Mouse (Mus musculus) liver (tissue): ENCODE results near the gene Jsrp1.

Experiments
- DNase-seq: peaks from one replicate; pipeline ENCODE4 v3.0.0-alpha.2; 2020; ENCODE audit warnings: mixed read lengths

Gene Jsrp1

DNA sequence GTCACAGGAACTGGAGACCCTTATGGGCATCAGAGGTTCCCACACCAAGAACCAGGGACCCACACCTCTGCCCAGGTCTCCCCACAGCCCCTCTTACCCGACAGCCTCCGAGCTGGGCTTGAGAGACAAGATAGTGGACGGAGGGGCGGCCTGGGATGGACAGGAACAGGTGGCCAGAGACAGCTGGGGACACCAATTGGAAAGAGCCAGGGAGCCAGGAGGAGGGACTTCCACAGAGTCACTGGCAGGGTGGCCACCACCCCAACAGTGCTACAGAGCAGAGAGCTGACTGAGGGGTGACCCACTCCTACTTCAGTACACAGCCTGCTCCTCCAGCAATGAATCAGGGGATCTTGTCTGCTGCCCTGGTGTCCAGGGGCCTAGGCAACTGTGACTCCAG lies at the start of gene Jsrp1:
TSS of gene Jsrp1 (minus strand) at position 133 of the 400 bp plus-strand sequence.
- DNase-seq, result no peak

DNA sequence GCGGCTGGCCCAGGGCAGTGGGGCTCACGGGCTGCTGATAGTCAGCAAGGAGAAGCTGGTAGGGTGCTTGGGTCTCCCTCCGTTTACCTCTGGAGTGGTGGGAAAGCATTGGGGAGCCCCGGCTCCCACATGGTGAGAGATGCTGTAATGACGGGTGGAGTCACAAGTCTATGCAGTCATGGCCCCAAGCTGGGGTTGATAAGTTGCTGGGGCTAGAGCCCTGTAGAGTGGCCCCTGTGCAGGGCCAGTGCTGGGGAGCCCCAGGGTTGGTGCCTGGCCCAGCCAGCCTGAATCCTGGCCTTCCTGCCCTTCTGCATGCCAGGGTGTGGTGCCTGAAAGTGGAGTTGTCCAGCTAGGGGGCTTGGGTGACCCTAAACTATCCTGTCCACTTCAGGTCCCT lies 49.0 kb upstream of the Jsrp1 start:
- peak; percentile 72 for DNase-seq

- peak; percentile 87 for DNase-seq
Observed at GRCm38 (mm10) chr10:80858350-80858935, 45.1 kb upstream of the Jsrp1 start.

DNA sequence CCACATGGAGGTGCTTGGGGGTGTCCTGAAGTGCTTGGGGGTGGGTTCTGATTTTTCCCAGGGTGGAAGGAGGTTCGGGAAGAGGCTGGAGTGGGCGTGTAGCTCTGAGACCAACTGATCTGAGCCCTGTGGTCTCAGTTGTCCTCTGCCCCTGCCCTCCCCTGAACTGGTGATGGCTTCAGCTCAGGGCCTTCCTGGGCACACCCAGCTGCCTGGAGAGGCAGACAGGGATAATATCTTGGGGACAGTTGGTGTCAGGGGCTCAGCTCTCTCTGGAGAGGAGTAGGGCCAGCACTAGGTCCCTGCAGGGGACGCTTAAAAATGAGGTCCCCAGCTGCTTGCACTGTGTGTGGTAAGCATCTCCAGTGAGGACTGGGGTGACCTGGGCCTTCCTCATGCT lies 44.5 kb upstream of the Jsrp1 start:
- DNase-seq, result peak; percentile 85

- no peak for DNase-seq
Observed at GRCm38 (mm10) chr10:80857386-80857785, 44.1 kb upstream of the Jsrp1 start.

DNA sequence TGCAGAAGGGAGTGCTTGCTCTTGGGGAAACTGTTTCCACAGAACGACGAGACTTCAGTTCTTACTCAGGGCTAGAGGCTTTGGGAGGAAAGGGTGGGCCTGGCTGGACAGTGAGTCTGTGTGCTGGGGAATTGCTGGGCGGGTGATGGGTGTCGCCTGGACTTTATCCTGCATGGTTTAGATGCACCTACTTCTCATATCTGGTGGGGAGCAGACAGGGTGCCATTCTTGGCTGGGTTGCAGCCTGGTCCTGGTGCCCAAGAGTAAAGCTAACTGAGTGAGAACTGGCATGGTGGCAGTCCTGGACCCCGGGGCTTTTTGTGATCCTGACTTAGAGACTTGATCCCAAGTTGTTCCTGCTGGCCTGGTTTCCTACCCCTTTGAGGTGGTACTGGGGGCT lies 43.6 kb upstream of the Jsrp1 start:
- peak; percentile 85 for DNase-seq

DNA sequence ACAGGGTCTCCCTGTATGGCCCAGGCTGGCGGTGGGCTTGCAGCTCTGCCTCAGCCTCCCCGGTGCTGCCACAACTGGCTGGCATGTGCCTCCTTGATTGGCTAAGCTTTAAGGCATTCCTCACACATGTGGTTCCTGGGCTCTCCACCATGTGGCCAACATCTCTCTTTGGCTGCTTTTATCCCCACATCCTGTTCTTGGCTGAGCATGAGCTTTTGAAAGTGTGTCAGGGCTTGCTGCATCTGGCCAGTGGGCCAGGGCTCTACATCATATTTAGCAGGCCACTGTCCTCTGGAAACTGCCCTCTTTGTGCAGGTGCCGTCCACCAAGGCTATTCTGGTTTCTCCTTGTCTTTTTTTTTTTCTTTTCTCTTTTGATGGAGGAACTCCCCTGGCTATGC lies 43.0 kb upstream of the Jsrp1 start:
- DNase-seq, result peak; percentile 53

DNA sequence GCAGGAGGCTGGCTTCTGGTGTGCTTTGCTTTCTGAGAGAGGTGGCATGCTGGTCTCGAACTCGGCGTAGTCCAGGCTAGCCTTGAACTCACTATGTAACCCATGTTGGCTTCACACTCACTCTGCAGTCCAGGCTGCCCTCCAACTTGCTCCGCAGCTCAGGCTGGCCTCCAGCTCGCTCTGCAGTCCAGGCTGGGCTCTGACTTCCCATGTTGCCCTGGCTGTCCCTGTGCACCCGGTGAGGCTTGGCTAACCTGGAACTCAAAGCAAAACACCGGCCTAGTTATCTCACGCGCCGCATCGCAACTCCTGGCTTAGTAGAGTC lies 42.4 kb upstream of the Jsrp1 start:
- DNase-seq, result peak; percentile 65

DNA sequence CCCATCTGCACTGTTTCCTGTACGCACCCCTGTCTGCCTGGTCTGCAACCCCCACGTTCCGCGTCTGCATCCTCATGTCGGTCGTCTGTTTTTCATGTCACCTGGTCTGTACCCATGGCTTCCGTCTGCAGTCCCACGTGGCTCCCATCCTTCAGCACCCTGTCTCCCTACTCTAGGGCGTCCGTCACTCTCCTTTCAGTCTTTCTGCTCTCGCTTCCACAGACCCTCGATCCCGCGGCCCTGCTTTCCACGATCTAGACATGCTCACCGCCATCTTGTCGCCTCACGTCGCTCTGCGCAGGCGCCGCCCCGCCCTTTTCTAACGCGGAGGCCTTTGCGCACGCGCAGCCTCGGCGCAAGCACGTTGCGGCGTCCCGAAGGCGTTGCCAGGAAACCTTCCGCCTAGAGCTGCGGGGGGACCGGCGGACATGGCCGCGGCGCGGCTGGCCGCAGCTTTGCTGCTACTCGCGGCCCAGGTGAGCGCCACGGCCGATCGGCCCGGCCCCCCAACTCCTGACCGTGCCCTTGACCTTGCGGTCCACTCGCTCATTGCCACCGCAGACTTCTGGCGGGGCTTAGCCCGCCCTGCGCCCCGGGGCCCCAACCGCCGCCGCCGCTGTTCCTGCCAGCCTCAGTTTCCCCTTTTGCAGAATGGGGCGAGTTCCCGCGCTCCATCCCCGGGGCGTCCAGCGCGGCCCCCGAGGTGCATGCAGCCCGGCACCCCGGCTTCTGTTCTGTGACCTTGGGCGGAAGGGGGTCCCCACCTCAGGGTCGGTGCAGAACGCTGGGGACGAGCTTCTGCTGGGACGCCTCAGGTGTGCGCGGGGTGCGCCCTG lies 41.8 kb upstream of the Jsrp1 start, which contains the start of the genes Lsm7 and Sppl2b:
TSS of gene Lsm7 (minus strand) at position 297 of the 836 bp plus-strand sequence.
TSS of gene Sppl2b (plus strand) at position 363 of the 836 bp plus-strand sequence.
- peak; percentile 97 for DNase-seq

DNA sequence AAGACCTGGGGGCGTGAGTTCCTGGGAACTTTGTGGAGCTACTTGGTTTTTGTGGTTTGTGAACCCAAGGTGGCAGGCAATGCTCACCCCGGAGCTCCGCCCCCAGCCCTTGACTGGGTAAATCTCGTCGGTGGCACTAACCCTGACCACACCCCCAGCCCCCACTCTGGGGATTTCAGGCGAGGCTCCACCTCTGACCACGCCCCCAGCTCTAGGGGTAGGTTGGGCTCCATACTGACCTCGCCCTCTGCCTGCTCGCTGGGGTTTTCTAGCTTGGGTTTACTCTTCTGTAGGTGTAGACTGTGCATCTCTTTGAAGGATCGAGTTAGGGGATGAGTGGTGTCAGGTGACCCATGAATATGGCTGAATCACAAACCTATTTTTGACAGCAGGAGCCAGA lies 35.3 kb upstream of the Jsrp1 start:
- DNase-seq, result peak; percentile 89

DNA sequence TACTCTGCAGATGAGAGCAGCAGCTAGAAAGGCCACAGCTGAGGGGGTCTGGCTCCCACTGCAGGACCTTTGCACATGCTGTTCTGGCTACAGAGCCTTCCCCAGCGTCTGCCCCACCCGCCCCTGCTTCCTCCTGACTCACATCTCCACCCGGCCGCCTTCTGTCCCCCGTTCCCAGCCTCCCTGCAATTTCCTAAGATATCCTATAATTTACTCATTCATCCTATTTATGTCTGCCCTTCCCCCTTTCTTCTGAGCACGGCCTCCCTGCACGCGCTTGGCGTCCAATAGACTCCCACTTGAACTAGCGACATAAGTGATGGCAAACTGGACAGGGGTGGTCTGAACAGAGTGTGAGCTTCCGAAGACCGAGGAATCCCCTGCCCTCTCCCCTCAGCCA lies 32.4 kb upstream of the Jsrp1 start:
- no peak for DNase-seq

DNA sequence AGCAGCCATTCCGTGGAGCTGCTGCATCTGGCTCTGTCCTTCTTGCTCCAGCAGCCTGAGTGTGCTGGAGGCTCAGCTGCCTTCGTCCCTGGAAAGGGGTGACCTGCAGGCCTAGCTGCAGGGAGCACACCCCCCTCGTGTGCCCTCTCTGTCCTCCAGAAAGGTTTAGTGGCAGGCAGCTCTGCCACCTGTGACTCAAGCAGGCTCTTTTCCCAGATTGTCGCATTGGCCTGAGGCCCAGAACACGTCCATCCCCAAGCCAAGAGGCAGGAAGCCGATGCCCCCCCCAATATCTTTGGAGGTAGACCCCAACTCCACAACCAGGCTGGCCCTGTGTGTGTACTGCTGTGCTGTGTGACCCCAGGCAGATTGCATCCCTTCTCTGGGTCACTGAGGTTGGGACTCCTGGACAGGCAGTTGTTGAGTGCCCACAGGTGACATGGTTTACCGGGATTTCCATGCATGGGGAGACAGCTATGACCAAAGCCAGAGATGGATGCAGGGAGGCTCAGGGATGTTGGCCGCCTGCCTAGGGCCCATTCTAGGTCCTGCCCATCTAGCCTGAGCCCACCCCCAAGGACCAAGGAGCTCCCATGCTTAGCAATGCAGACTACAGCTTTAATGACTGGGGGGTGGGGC lies 31.9 kb upstream of the Jsrp1 start:
- DNase-seq, result no peak

DNA sequence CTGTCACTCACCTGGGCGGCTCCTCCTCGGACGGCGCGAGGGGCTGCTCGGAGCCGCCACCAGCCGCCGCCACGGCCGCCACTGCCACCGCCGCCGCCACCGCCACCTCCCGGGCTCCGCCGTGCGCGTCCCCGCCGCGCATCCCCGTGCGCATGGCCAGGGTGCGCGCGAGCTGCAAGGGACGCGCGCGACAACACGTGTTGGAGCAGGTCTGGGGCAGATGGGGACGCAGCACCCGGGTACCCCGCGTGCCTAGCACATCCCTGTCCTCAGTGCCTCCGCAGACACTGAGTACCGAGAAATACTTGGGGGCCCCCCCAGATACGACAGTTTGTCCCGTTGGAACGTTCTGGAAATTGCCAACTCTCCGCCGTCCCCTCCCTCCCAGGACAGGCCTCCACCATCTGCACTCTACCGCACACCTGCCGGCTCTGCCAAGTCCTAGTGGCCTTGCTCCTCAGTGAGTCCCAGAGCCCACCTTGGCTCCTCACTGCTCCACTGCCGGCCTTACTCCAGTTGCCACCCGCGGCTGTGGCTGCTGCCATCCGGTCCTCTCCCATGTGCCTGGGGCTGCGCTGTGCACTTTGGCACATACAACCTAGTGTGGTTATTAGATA lies 30.7 kb upstream of the Jsrp1 start, which contains the start of gene Lingo3:
TSS of gene Lingo3 (minus strand) at position 109 of the 617 bp plus-strand sequence.
- no peak for DNase-seq

DNA sequence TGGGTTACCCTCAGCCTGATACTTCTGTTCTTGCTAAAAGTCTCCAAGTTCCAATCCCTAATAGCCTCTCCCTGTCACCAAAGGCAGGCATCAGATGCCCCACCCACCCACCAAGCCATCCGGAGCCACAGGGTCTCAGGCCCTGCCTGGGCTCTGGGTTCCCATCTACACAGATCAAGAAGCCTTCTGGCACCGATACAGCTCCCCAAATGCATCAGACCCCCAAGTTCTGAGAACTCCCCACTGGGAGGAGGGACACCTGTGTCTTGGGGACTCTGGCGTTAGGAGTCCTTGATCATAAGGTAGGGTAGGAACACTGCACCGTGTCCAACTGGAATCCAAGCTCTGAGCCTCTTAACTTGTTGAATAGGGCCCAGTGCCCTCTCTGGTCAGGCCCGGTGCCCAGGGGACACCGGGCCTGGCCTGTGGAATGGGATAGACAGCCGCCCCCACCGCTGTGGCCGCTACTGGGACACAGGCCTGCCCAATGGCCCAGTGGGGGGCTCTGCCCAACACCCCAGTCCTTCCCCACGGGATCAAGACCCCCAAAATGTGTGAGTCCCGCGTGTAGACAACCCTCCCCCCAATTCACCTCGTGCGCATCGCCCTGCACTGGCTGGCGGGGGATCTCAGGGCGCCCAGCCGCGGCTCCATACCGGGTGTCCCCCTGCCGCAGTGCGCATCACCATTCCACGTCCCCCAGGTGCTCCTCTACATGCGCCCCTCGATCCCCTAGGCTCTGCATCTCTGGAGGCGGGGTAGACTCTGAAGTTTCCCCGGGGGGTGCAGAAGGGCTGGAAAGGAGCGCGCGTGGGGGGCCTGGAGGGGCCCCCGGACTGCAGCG lies 30.0 kb upstream of the Jsrp1 start:
- no peak for DNase-seq

DNA sequence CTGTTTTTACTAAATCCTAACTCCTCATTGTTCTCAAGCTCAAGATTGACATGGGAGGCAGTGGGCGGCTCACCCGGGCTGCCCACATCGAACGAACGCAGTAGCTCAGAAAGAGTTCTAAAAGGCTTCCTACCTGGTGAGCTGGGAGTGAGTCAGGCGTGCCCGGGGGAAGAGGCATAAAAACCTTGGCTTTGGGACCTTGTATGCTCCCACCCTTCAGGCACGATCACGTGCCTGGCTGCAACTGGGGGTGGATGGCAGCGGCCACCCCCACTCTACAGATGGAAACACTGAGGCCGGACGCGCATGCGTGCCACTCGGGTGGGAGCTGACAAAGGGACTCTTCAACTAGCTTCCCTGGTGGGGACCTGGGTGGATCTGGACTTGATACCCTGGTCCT lies 29.0 kb upstream of the Jsrp1 start:
- no peak for DNase-seq

DNA sequence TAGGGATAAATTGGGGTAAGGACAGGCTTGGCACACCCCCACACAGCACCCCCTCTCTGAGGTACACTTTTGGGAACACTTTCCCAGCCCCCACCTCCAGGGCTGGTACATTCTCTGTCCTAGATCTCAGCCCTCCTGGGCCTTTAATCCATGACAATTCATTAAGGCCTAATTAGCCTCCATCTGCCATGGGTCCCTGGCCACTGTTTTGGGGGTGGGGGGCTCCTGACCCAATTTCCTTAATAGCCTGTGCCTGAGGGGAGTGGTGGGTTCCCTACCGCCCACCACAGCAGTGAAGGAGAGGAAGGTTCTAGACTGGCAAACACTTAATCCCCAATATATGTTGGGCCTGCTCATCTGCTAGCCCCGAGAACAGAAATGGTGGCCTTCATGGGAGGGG lies 28.4 kb upstream of the Jsrp1 start:
- DNase-seq, result no peak

DNA sequence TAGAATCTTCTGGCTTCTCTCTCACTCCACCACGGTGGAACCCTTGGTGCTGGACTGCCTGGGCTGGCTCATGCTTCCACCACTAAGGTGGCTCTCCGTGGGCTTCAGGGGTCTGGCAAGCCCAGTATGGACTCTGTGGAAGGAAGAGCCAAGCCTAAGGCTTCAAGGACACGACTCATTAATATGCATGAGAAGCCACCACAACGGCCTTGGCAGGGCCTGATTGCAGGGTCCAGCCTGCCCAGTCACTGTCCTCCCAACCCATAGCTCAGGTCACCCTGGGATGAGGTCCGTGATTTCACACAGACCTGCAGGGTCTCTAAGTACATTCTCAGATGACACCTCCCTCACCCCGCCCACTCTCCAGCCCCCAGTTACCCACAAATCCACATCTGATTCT lies 26.6 kb upstream of the Jsrp1 start:
- DNase-seq, result no peak

GRCm38 (mm10) chr10:80838346-80838912 lies 25.1 kb upstream of the Jsrp1 start:
- DNase-seq, result no peak

- no peak for DNase-seq
Observed at GRCm38 (mm10) chr10:80837827-80838226, 24.5 kb upstream of the Jsrp1 start.

GRCm38 (mm10) chr10:80836949-80837379 lies 23.7 kb upstream of the Jsrp1 start:
- no peak for DNase-seq

- DNase-seq, result no peak
Observed at GRCm38 (mm10) chr10:80835617-80836016, 22.3 kb upstream of the Jsrp1 start.

DNA sequence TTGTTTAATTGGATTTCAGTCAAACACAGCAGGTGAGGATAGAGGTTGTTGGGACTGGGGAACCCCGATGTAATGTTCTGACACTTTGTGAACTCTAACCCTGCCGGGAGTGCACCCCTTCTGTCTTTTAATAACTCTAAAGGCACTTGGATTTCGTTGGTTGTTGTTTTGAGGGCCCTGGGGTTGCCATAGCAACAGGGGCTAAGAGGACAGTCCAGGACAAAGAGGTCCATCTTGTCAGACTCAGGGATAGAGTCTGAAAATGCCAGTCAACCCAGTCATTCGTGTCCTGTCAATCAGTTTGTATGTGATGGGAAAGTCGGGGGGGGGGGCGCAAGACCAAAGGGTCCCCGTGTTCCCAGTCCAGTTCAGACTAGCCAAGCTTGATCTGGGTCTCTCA lies 19.5 kb upstream of the Jsrp1 start:
- no peak for DNase-seq
